Mouse (Mus musculus) cerebellum, adult 2 months (tissue): ENCODE measurements around the gene Prok1. TPM values are rescaled to one million over a fixed set of nuclear protein-coding genes. Genes with fewer than 3 reads are reported as not detected.

ENCODE experiments used
- DNase-seq, 2 experiments: peaks; one replicate each; pipeline ENCODE4 v3.0.0; 2021
- H3K27ac ChIP-seq: fragments of 200-500 bp; 2 replicates; pipeline ENCODE4 v1.5.1; 2012; ENCODE audit warnings: low read length, control low read depth, inconsistent platforms; ENCODE audit not compliant: insufficient read depth
- H3K27me3 ChIP-seq: fragments of 200-500 bp; 2 replicates; pipeline ENCODE4 v1.6.1; 2012; ENCODE audit warnings: inconsistent platforms, mild to moderate bottlenecking, low read length, moderate library complexity; ENCODE audit not compliant: control insufficient read depth, insufficient read depth
- H3K4me1 ChIP-seq: fragments of 200-500 bp; 2 replicates; pipeline ENCODE4 v1.6.1; 2011; ENCODE audit warnings: low read length; ENCODE audit not compliant: control insufficient read depth, insufficient read depth
- H3K4me3 ChIP-seq: fragments of 200-500 bp; replicated peaks from 2 replicates; pipeline ENCODE3; 2011; ENCODE audit warnings: mild to moderate bottlenecking, low read depth, low read length, control low read depth; ENCODE audit not compliant: insufficient read depth
- CTCF ChIP-seq: fragments of 200-500 bp; IDR thresholded peaks from 2 replicates; pipeline ENCODE4 v1.5.1; 2011; ENCODE audit warnings: low read depth, mild to moderate bottlenecking, control low read depth, low read length, moderate library complexity, borderline replicate concordance; ENCODE audit not compliant: insufficient read depth
- POLR2A ChIP-seq: fragments of 200-500 bp; IDR thresholded peaks from 2 replicates; pipeline ENCODE4 v1.6.1; 2011; ENCODE audit warnings: low read length, control low read depth, borderline replicate concordance; ENCODE audit not compliant: insufficient read depth
- WGBS: fragments of 180-500 bp; shearing (Covaris S2); methylation state at CpG from one replicate; pipeline ENCODE4 v1.1.7; 2018; 5-methylcytosine and 5-hydroxymethylcytosine counted together
- polyA plus RNA-seq: library from polyadenylated mRNA; depleted of rRNA; stranded (reverse); fragments of >200 nt; gene quantifications from 2 replicates; pipeline ENCODE4 v1.2.3, GENCODE M21; 2012

Prok1 gene
- polyA plus RNA-seq, 1 experiment, result 0.87 TPM

DNA sequence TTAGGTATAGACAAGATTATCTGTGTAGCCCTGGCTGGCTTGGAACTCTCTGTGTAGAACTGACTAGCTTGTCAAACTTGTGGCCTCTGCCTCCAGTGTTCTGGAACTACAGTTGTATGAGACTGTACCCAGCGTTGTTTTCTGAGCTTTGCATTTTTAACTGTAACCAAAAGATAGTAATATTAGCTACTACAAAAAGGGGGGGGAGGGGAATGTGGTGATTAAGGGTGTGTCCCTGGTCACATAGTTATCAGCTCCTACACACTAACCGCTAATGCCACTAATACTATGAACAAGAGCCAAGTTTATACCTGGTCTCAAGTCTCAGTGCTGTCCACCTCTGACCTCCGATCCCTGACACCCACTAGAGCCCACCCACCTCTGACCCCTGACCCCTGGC lies 32.9 kb upstream of the Prok1 start:
- TF ChIP-seq POLR2A (no peak), CTCF (no peak)
- DNase-seq, result no peak
- WGBS, result 85% methylated on average over 3 of the region's 3 CpGs
- Histone ChIP-seq H3K4me1 (no peaks in the 10 kb centered on the region), H3K27ac (no peak overlapping the region), H3K4me3 (no peak overlapping the region), H3K27me3 (no peaks in the 10 kb centered on the region)

DNA sequence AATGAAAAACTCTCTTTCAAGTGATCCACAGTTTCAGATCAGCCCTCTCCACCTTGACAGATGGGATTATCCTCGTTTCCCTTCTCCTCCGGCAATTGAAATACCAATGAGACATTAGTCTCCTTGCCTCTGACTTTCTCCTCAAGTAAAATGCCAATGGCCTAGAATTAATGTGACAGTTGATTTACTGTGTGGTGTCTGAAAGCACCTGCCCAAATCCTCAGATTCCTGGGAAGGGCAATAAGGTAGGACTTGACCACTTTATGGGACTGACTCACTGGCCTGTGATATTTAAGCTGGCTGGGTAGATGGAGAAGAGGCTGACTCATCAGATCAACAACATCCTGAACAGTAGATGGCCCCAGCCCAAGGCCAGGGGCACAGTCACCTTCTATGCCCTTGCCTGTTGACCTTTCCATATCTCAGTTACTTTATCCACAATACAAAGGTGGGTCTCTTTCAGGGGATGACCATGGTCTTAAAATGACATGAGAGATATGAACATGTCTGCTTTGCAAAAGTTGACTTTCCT lies 27.4 kb upstream of the Prok1 start:
- 78% methylated on average over 2 of the region's 2 CpGs for WGBS
- H3K27ac ChIP-seq, result no peak overlapping the region
- TF ChIP-seq CTCF (no peak), POLR2A (no peak)
- H3K4me1 ChIP-seq, result no peaks in the 10 kb centered on the region
- H3K27me3 ChIP-seq, result no peaks in the 10 kb centered on the region
- no peak overlapping the region for H3K4me3 ChIP-seq
- no peak for DNase-seq

DNA sequence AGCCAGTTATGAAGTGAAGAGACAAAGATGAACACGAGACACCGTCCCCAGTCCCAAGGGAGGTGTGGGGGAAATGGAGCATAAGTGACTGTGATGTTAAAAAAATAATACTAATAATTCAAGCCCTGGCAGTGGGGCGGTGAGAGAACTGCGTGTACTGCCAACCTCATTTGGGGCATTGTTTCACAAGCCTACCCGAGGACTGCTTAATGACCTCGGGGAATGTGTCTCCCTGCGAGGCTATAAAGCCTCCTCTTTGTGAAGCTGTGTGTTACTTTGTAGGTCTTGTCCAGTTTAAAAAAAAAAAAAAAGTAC lies 22.3 kb upstream of the Prok1 start:
- TF ChIP-seq POLR2A, result no peak
- no peak for TF ChIP-seq CTCF
- peak in 1 of 2 experiments; percentile 23 for DNase-seq
- H3K27me3 ChIP-seq, result no peaks in the 10 kb centered on the region
- 26% methylated on average over 7 of the region's 7 CpGs for WGBS
- H3K27ac ChIP-seq, result no peak overlapping the region
- H3K4me1 ChIP-seq, result no peaks in the 10 kb centered on the region
- H3K4me3 ChIP-seq, result no peak overlapping the region

DNA sequence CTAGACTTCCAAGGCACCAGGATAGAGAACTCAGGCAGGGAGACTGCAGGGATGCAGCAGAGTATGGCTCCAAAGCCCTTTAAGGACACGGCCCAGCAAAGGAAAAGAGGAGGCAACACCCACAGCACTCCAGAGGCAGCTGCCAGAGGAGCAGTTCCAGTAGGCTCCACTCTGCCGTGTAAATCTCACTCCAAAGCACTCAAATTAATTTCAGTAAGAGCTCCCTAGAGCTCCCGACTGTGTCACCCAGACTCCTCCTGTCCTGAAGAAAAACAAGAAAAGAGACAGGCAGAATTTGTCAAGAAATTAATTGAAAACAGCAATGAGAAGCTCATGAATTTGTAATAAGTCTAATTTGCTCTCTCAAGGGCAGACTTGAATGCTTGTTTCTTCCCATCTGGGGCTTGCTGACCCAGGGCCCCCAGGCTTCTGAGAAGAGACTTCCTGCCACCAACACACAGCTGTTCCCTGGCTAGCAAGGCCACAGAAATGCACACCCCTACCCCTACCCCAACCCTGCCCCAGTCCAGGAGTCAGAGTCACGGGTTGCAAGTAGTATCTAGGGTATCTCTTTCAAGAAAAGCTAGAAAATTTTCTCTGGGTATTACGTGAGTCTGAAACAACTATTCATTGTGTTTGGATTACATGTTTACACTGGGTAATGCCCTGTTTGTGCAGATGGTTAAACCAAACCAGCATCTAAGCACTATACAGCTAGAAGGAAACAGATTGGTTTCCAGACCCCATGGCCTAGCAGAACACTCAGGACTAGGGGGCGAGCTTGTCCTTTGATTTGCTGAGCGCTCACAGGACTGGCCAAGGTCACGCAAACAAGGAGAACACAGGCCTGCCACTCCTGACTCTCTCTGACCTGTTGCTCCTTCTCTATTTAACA lies 21.7 kb upstream of the Prok1 start:
- peak in 1 of 2 experiments; percentile 21 for DNase-seq

DNA sequence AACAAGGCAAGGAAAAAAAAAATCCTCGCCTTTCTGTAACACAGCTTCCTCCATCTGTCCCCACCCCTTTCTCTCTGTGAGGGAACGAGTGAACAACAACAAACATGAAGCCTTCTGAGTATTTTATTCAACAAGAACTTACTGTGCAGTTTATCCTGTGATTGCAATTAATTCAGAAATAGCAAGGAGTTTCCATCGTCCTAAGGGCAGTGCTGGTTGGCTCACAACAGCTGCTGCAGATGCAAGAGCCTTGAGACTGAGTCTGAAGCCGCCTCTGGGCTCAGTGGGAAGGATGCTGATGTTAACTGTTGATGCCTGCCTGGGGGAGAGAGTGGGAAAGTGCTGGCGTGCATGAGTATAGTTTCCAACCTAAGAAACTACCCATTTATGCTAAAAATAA lies 18.4 kb upstream of the Prok1 start:
- H3K27ac ChIP-seq, result no peak overlapping the region

More for the DNA sequence above, 21.7 kb upstream of the Prok1 start:
- H3K27ac ChIP-seq, result no peak overlapping the region
- 49% methylated on average over 8 of the region's 8 CpGs for WGBS
- no peak overlapping the region for H3K4me3 ChIP-seq
- no peaks in the 10 kb centered on the region for H3K27me3 ChIP-seq
- no peaks in the 10 kb centered on the region for H3K4me1 ChIP-seq
- TF ChIP-seq POLR2A (no peak), CTCF (no peak)

DNA sequence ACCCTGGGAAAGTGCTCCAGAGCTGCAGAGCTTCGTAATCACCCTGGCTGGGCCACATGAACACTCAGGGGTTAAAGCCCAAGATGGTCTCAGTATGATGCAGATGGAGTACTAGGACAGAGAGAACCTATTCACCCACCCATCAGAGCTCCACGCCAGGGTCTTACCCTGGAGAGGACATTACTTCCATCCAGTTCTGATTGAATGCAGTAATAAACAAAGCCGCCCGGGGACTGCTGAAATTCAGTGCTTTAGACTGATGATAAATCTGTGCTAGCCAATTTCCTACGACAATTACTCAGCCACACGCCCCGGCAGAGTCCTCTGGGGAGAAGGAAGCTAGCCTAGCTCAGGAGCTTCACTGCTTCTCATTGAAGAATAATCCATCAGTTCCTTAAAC lies 17.2 kb upstream of the Prok1 start:
- 80% methylated on average over 7 of the region's 7 CpGs for WGBS
- no peaks in the 10 kb centered on the region for H3K4me1 ChIP-seq
- TF ChIP-seq POLR2A (no peak), CTCF (no peak)
- no peak for DNase-seq
- H3K27me3 ChIP-seq, result no peaks in the 10 kb centered on the region; the same call in 1 of the 2 replicates
- H3K4me3 ChIP-seq, result no peak overlapping the region
- no peak overlapping the region for H3K27ac ChIP-seq

More for the DNA sequence above, 18.4 kb upstream of the Prok1 start:
- TF ChIP-seq CTCF (no peak), POLR2A (no peak)
- Histone ChIP-seq H3K27me3 (no peaks in the 10 kb centered on the region; the same call in 1 of the 2 replicates), H3K4me1 (no peaks in the 10 kb centered on the region), H3K4me3 (no peak overlapping the region)
- DNase-seq, result no peak
- 77% methylated on average over 5 of the region's 5 CpGs for WGBS

DNA sequence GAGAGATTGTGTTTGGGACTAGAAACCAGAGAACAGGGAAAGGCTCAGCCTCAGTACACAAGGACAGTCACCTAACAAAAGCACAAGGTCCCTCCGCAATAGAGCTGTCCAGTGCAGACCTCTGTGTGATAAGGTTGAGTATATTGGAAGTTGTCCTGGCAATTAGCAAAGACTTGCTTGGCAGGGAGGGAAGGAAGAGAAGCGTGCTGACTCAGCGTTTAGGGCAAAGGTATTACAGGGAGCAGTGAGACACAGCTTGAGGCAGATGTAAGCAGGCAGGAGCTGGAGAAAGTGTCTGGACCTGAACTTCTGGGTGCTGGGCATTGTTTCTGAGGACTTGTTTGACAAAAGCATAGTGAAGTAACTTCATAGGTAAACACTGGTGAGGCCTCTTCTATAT lies 16.5 kb upstream of the Prok1 start:
- TF ChIP-seq POLR2A (no peak), CTCF (no peak)
- WGBS, result 88% methylated on average over 3 of the region's 3 CpGs

DNA sequence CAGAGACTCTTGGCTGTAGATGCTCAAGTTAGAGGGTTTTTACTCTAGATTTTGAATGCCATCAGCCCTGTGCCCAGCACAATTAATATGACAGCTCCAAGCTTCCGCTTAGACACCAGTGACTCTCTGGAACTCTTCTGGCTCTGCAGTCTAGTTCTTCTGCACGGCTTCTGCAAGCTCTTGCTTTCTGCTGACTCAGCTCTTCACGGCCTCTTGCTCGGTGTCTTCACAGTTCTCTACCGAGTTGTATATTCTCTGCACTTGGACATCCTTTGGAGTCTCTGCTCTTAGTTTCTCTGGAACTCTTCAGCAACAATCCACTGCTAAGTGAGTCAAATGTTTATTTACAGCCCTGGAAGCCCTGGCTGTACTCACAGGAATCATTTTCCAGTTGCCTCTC lies 14.4 kb upstream of the Prok1 start:
- no peak for DNase-seq
- Histone ChIP-seq H3K4me1 (no peaks in the 10 kb centered on the region), H3K27ac (no peak overlapping the region), H3K4me3 (no peak overlapping the region), H3K27me3 (no peaks in the 10 kb centered on the region; the same call in 1 of the 2 replicates)
- TF ChIP-seq CTCF (no peak), POLR2A (no peak)
- WGBS, result 78% methylated on average over 5 of the region's 5 CpGs

More for the DNA sequence above, 16.5 kb upstream of the Prok1 start:
- H3K27ac ChIP-seq, result no peak overlapping the region
- no peak overlapping the region for H3K4me3 ChIP-seq
- H3K4me1 ChIP-seq, result no peaks in the 10 kb centered on the region
- no peak for DNase-seq
- H3K27me3 ChIP-seq, result no peaks in the 10 kb centered on the region; the same call in 1 of the 2 replicates
